Mouse (Mus musculus) liver, adult 2 months (tissue): ENCODE data around the gene Pyurf.

Experiments used
- CTCF ChIP-seq: fragments of 200-500 bp; IDR thresholded peaks from 2 replicates; pipeline ENCODE4 v1.5.1; 2011; ENCODE audit warnings: low read depth, low read length, control low read depth
- POLR2A ChIP-seq: fragments of 200-500 bp; IDR thresholded peaks from 2 replicates; pipeline ENCODE4 v1.6.1; 2011; ENCODE audit warnings: low read length, control low read depth; ENCODE audit not compliant: insufficient read depth; ENCODE audit errors: extremely low read depth

DNA sequence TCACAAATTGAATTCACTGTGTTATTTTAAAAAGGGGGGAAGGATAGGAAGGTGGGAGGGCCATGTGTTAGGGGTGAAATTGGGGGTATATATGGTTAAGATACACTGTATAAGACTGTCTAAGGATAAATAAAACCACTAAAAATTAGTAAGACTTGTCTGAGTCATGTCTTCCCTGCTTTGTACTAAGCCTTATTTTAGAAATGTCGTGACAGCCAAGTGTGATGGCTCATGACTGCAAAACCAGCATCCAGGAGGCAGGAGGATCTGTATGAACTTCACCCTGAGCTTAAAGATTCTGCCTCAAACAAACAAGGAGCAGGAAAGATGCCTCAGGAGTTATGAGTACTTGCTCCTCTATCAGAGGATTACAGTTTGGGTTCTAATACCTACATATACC lies 7.7 kb downstream of the Pyurf start:
- TF ChIP-seq POLR2A: no peak
- no peak for TF ChIP-seq CTCF
